Mouse (Mus musculus) activated CD4-positive, CD25-positive, alpha-beta regulatory T cell, adult 9 weeks (primary cell): Measurements from ENCODE around the gene Tmem223. TPM values are rescaled to one million over a fixed set of nuclear protein-coding genes. Genes with fewer than 3 reads are reported as not detected.

Source experiments
- polyA plus RNA-seq: library from polyadenylated mRNA; unstranded; fragments of 100-300 nt; shearing (Covaris generic); gene quantifications from one replicate; pipeline ENCODE4 v1.2.1, GENCODE M21; 2017

Tmem223 gene
- 102 TPM for polyA plus RNA-seq

DNA sequence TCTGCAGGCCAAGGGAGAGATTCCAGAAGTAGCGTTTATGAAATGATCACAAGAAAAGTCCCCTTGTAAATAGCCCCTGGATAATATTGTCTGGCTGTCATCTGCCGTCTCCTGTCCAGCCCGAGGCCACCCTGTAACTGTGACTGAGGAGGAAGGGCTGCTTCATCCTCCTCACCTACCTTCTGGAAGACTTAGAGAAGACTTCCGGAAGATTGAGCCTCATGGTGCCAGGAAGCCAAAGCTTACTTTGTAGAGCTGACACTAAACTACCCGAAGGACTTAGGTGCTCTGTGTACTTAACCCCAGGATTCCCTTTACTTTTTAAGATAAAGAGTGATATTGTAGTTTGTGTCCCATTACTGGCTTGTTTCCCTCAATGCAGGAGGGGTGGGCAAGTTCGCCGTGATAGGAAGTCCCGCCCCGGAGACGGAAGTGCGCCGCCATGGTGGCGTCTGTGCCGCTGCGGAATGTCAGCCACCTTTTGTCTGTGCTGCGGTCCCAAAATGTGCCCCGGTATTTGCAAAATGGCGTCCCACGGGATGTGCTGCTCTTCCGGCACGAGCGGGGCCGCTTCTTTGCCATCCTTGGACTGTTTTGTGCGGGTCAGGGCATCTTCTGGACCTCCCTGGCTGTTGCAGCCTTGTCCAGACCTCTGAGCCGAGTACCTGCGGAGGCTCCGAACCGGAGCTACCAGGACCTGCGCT lies at the start of gene Tmem223:
Gene Tmem223, plus strand, starts transcription at position 430 of the 704 bp plus-strand sequence.

DNA sequence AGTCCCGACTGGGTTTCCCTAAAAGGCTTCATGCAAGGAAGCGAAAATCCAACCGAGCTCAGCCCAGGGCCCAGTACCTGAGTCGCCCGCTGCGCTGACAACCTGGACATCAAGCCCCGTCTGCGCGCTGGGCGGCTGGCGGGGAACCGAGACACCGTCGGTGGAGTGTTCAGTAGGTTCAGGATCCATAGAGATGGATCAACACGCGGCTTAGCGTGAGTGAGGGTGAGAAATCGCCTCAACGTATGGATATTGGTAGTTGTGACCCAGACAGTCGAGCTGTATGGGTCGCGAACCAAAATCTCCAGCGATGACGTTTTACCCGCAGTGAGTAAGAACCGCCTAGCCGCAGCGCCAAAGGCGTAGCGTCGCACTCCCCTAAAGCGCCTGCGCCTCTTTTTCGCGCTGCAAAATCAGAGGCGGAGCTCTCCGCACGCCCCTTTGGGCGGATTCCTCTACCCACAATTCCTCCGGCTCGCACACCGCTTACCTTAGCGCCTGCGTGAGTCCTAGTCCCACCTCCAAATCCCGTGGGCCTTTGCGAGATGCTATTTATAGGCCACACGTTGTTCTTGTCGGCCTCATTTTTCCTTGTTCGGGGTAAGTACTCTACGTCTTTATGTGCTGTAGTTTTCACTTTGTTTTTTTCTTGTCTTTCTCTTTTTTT lies 47.8 kb upstream of the Tmem223 start, which contains the start of gene Slc3a2:
Gene Slc3a2, minus strand, starts transcription at position 463 of the 667 bp plus-strand sequence.

DNA sequence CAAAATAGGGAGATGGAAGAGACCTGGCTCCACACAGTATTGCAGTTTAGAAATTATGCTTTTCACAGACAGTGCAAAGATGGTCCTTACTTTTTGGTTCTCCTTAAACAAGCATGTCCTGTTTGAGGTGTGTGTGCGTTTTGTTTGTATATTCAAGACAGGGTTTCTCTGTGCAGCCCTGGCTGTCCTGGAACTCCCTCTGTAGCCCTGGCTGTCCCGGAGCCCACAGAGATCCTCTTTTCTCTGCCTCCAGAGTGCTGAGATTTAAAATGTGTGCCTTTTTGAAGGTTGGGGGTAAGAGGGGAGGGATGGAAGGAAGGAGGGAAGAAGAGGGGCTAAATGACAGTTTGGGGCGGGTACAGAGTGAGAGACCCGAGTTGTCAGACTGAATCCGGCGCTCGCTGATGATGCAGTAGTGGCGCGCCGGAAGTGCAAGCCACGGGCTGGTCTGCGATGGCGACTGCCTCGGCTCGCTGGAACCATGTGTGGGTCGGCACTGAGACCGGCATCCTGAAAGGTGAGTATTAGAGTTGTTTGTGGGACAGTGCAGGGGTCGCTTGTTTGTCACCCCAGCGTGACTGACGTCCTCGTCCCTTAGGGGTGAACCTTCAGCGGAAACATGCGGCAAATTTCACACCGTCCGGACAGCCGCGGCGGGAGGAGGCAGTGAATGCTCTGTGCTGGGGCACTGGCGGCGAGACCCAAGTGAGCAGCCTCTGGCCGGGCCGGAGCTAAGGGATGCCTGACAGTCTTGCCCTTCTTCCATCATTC lies 35.2 kb upstream of the Tmem223 start, which contains the start of gene Wdr74:
Gene Wdr74, plus strand, starts transcription at position 439 of the 771 bp plus-strand sequence.

DNA sequence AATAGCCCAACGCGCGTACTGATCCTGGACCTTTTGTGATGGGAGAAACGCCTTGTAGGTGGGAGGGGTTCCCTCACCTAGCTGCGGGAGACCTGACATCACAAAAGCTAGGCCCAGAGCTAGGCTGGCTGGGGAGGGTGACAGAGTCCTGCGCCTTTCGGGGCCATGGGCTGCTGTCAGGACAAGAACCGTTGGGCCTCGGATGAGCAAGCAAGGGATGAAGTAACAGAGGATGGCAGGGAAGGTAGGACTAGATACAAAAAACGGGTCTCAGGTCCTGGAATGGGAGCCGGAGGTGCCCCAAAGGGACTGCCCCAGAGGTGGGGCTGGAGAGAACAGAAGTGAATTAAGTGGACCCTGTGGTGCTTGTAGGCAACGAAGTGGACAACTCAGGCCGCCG lies 30.2 kb upstream of the Tmem223 start, which contains the start of gene 1700092M07Rik:
Gene 1700092M07Rik, plus strand, starts transcription at position 116 of the 400 bp plus-strand sequence.

DNA sequence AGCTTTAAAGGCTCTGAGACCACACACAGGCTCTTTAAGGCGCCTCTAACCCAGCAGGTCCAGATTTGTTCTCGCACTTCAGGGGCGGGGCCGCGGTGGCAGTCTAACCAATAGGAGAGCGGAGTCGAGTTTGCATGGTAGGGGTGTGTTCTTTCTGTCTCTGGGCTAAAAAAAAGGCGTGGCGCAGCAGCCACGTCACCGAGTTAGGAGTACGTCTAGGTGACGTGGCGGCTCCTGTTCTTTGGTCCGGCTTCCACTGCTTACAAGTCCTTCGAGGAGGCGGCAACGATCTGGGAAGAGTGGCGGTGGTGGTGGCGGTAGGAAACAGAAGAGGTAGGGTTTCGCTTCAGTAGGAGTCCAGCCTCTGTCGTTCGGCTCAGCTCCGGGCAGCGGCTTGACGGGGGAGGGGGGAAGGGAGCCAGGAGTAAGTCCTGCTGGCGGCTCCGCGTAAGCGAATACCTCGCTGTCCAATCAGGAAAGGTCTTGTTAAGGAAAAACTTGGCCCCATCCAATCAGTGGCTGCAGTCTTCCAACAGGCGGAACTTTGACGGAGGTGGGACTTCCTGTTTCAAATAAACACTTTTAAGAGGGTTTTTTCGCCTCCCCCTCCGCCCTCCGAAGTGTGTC lies 29.4 kb upstream of the Tmem223 start, which contains the start of gene Stx5a:
Gene Stx5a, plus strand, starts transcription at position 171 of the 627 bp plus-strand sequence.

DNA sequence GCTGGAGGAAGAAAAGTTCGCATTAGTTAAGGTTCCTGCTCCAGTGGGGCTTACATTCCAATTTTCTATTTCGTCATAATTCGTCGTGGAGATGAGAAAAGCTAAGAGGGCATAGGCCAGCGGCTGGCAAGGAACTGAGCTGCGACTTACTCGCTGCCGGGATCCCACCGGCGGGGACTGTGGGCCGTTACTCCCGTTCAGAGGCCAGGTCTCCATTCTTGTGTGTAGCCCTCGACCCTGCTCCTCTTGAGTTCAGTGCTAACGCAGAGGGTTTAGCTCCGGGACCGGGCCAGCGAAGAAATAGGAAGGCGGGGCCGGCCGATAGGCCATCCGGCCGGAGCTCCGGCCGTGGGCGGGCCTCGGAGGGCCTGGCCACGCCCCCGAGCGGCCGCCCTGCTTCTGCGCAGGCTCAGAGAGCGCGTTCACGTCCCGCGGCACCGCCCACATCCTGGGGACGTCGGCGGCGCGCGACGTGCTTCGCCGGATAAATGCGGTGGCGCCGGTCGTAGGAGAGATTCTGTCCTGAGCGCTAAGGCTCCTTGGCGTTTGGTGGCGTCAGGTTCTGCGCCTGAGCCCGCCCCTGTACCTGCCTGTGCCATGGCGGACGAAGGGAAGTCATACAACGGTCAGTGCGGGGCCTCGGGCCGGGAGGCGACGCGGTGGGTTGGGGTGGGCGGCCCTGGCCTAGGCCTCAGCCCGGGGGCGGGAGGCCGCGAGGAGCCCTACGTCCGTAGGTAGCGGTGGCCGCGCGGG lies 14.0 kb upstream of the Tmem223 start, which contains the start of gene Nxf1:
Gene Nxf1, plus strand, starts transcription at position 439 of the 753 bp plus-strand sequence.

DNA sequence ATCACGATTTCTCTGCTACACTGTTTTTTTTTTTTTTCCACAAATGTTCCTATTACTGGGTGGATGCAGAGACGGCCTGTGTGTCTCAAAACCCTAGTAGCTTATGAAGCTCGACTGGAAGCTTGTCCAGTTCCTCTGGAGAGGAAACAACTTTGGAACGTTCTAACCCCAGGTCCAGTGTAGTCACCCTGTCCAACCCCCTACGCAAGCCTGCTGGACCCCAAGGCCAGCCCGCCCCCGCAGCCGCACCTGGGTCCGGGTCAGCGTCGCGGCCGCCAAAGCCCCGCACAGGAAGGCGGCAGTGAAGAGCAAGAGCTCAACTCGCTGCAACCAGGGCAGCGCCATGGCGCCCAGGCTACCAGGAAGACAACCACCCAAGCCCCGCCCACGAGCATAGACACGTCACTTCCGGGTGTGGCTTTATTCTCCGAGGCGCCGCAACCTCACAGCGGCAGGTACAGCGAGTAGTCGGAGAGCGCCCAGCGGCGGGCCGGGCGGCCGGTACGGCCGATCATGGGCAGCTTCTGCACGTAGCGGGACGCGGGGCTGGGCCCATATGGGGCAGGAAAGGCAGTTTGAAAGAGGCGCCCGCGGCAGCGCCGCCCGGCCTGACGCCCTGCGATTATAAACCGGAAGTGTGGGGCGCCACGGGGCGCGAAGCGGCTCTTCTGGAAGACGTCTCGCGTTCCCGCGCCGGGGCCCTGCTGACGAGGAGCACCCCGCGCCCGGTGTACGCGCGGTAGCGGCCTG lies 3.5 kb downstream of the Tmem223 start, which contains the start of gene Tmem179b:
Gene Tmem179b, minus strand, starts transcription at position 382 of the 750 bp plus-strand sequence.

DNA sequence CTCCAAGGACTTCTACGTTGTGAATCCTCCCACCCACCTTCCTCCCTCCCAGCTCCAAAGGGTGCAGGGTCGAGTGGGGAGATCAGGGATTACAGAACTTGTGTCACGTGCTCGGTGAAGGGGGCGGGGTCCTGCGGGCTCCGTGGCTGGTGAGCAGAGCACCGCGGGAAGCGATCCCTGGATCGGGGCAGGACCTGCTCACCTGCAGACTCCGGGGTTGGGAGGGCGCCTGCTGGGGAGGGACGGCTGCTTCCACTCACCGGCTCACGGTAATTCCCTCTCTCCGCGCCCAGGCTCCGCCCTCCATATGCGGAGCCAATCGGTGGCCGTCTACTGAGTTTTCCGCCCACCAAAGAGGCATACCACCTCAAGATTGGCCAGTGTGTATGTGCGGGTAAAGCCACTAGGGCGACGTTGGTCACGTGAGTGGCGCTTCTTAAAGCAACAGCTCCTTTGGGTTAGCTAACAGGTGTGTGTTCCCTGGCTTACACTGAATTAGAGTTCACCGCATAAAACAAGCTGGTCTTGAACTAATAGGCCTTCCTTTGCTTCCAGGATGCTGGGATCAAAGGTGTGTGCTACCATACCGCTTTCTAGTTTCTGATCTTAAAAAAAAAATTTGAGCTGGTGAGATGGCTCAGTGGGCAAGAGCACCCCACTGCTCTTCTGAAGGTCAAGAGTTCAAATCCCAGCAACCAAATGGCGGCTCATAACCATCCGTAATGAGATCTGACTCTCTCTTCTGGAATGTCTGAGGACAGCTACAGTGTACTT lies 15.4 kb downstream of the Tmem223 start, which contains the start of gene Taf6l:
Gene Taf6l, minus strand, starts transcription at position 410 of the 774 bp plus-strand sequence.

DNA sequence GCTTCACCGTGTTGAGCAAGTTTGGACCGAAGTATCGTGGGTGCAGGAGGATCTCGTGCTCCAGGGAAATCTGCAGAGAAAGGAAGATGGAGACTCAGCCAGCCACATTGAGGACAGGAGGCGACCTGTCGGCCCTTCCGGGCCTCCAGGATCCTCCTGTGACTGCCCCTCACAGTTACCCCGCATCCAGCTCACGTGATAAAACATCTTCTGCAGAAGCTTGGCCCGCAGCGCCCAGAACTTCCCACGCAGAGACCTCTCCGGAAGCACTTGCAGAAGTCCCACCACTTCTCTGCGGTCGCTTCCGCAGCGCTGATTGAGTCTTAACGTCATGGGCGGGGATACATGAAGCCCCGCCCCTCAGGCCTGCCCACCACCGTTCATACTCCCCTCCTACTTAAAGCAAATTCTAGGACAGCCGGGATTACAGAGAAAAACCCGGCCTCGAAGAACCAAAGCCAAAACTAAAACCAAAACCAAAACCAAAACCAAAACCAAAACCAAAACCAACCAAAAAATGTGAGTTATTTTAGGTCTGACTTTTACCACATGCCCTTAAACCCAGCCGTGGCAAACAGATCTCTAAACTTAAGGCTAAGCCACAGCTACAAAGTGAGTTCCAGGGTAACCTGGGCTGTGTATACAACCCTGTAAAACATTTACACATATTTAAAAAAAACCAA lies 27.6 kb downstream of the Tmem223 start, which contains the start of gene Polr2g:
Gene Polr2g, minus strand, starts transcription at position 314 of the 683 bp plus-strand sequence.

DNA sequence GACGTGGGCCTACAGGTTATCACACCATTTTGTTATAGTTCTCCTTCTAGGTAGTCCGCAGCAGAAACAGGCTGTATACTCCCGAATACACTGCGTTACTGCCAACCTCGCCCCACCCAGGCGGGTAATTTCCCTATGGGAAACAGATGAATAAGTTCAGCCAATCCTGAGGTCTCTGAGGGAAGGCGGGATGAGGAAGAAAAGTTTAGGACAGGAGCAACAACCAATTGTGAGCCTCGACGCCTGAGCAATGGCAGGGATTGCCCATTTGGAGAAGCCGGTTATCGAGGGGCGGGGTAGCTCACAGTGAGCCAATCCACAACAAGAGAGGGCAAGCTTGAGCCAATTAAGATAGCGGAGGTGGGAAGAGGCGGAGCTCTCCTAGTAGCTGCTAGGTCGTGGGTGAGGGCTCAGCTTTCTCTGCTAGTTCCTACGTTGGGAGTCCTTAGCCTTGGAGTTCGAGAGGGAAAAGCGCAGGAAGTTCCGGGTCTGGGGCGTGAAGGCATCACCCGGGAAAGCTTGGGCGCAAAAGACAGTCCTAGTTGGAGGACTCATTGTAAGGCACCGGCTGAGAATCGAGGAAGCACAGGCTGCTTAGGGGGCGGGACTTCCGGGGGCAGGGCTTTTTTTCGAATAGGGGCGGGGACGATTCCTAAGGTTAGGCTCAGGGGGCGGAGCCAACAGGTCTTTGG lies 31.5 kb downstream of the Tmem223 start, which contains the start of gene Zbtb3:
Gene Zbtb3, plus strand, starts transcription at position 426 of the 692 bp plus-strand sequence.

DNA sequence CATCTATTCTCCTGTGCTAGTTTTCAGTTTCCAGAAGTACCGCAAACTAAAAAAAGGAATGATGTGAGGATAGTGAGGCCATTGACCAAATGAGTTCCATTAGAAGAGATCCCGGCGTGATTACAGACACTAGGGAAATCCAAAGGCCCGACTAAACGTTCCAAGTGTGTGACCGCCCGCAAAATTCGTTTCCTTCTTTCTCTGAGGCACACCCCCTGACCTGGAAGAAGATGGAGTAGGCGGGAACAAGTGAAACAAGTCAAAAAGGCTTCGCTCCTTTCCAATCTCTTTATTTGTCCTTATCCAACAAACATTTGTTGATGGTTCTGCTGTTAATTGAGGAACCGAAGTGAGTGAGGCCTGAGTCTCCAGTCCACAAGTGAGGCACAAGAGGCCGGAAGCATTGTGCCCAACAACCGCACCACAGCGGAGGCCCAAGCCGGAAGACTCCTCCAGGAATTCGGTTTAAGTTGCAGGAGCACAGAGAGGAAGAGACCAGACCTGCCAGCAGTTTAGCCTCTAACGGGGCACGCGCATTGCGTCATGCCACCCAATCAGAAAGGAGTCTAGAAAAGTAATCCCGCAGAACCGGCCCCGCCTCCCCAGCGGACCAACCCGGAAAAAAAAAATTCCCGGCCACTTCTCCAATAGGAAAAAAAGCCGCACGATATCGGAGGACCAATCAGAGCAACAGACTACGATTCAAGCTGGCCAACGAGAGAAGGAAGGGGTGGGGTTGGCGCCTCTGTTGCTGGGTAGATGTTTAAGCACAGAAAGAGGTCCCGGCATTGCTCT lies 48.2 kb downstream of the Tmem223 start, which contains the start of gene Ttc9c:
Gene Ttc9c, minus strand, starts transcription at position 533 of the 795 bp plus-strand sequence.

DNA sequence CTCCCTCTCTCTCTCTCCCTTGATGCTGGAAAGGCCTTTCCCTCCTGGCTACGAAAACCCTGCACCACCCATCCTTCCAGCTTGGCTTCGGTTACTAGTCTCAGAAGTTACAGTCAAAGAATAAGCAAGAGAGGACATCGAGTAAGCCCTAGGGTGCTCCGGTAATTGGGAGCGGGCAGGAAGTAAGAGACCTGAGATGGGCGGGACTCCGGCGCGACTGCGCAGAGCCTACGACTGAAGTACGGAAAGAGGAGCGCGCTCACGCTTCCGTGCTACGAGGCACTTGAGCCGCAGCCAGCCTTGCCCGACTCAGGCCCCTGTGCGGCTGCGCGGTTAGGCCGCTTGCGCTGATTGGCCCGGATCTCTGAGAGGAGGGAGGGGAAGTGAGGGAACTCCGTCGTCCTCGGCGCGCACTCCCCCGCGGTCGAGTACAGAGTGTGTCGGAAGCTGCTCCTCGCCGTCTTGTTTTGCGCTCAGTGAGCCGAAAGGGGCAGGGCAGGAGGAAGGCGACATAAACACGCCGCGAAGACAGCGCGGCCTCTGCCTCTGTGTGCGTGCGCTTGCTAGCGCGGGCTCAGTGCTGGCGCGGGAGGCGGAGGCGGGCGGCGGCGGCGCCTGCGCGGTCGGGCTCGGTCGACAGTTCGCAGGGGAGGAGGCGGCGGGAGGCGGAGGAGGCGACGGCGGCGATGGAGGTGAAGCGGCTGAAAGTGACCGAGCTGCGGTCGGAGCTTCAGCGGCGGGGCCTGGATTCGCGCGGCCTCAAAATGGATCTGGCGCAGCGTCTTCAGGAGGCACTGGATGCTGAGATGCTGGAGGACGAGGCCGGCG lies 49.0 kb downstream of the Tmem223 start, which contains the start of gene Hnrnpul2:
Gene Hnrnpul2, plus strand, starts transcription at position 415 of the 828 bp plus-strand sequence.

